Mouse (Mus musculus): ENCODE measurements at regions not wholly inside any gene's neighbourhood (a gene's known extent, or its start where the extent isn't known, plus 50 kb on each side); places are given as distances from the start of the nearest gene placed in this dataset.
"Not testable (repeated sequence)": the region's sequence is repeated elsewhere in the genome, so short reads cannot be mapped to it uniquely, and the experiment has no call there.

GRCm38 (mm10) chr16:20990524-20990923 is 163.3 kb downstream of the Teddm3 start:
- no peaks in the 10 kb centered on the region for H3K27me3 ChIP-seq (replicated peaks; ENCODE audit: control insufficient read depth, insufficient read depth, low read length)
- no peak overlapping the region for H3K4me2 ChIP-seq
- H3K4me1 ChIP-seq (replicated peaks; ENCODE audit: control insufficient read depth, insufficient read depth, low read length) = no peaks in the 10 kb centered on the region
- H3K9ac ChIP-seq (ENCODE audit: low read depth, low read length) = no peak overlapping the region
- H3K9me3 ChIP-seq (ENCODE audit: control insufficient read depth, low read length) = no peaks in the 10 kb centered on the region
- 87% methylated on average over 2 of the region's 2 CpGs for WGBS
- H3K4me3 ChIP-seq (ENCODE audit: low read depth, low read length) = no peak overlapping the region
- H3K36me3 ChIP-seq (ENCODE audit: control insufficient read depth, insufficient read depth, low read length) = no peaks in the 10 kb centered on the region
- DNase-seq (ENCODE audit: low spot score) = no peak
- no peak overlapping the region for H3K27ac ChIP-seq (ENCODE audit: low read depth, low read length)
- no peak for ATAC-seq (replicated peaks; ENCODE audit: low FRiP score)

- Histone ChIP-seq H3K36me3 (ENCODE audit: control insufficient read depth, insufficient read depth, low read length) (no peaks in the 10 kb centered on the region), H3K9ac (ENCODE audit: low read depth, low read length) (no peak overlapping the region), H3K27ac (ENCODE audit: low read depth, low read length) (no peak overlapping the region), H3K27me3 (replicated peaks; ENCODE audit: control insufficient read depth, insufficient read depth, low read length) (no peaks in the 10 kb centered on the region), H3K4me1 (replicated peaks; ENCODE audit: control insufficient read depth, insufficient read depth, low read length) (no peaks in the 10 kb centered on the region), H3K4me2 (no peak overlapping the region), H3K4me3 (ENCODE audit: low read depth, low read length) (no peak overlapping the region), H3K9me3 (ENCODE audit: control insufficient read depth, low read length) (no peaks in the 10 kb centered on the region)
- 65% methylated on average over 2 of the region's 2 CpGs for WGBS
- ATAC-seq (replicated peaks; ENCODE audit: low FRiP score) (no peak), DNase-seq (ENCODE audit: low spot score) (no peak)
Observed at GRCm38 (mm10) chr16:20975406-20975805, 178.4 kb downstream of the Teddm3 start.

- no peaks in the 10 kb centered on the region for H3K9me3 ChIP-seq (ENCODE audit: control insufficient read depth, low read length)
- no peak for DNase-seq (ENCODE audit: low spot score)
Observed at GRCm38 (mm10) chr16:20972442-20972841, 181.4 kb downstream of the Teddm3 start.

DNA sequence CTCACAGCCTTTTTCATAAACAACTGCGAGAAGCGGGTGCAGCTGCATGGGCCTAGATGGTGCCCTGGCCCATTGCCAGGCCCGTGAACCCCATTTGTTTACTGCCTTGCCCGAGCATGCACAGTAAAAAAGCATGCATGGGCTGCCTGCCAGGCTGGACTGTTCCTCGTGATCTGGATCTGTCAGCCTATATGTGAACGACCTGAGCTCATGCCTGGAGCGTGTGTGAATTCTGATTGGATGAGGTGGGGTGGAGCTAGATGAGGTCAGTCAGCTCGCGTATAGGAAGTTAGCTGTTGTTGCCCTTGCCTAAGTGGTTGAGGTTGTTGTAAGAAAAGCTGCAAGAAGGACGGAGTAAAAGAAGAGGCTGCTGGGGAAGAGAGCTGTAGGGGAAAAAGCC is 194.9 kb downstream of the Teddm3 start:
- no peaks in the 10 kb centered on the region for H3K36me3 ChIP-seq (ENCODE audit: control insufficient read depth, insufficient read depth, low read length)
- no peaks in the 10 kb centered on the region for H3K9me3 ChIP-seq (ENCODE audit: control insufficient read depth, low read length)
- no peak overlapping the region for H3K4me2 ChIP-seq
- 77% methylated on average over 10 of the region's 10 CpGs for WGBS
- no peak overlapping the region for H3K27ac ChIP-seq (ENCODE audit: low read depth, low read length)
- no peak overlapping the region for H3K9ac ChIP-seq (ENCODE audit: low read depth, low read length)
- DNase-seq (ENCODE audit: low spot score) (no peak), ATAC-seq (replicated peaks; ENCODE audit: low FRiP score) (no peak)
- H3K4me1 ChIP-seq (replicated peaks; ENCODE audit: control insufficient read depth, insufficient read depth, low read length) = no peaks in the 10 kb centered on the region
- no peak overlapping the region for H3K4me3 ChIP-seq (ENCODE audit: low read depth, low read length)
- no peaks in the 10 kb centered on the region for H3K27me3 ChIP-seq (replicated peaks; ENCODE audit: control insufficient read depth, insufficient read depth, low read length)

More at GRCm38 (mm10) chr16:20972442-20972841, 181.4 kb downstream of the Teddm3 start:
- no peak for ATAC-seq (replicated peaks; ENCODE audit: low FRiP score)
- H3K4me2 ChIP-seq = no peak overlapping the region
- H3K9ac ChIP-seq (ENCODE audit: low read depth, low read length) = no peak overlapping the region
- H3K4me3 ChIP-seq (ENCODE audit: low read depth, low read length) = no peak overlapping the region
- no peak overlapping the region for H3K27ac ChIP-seq (ENCODE audit: low read depth, low read length)
- no peaks in the 10 kb centered on the region for H3K36me3 ChIP-seq (ENCODE audit: control insufficient read depth, insufficient read depth, low read length)
- H3K27me3 ChIP-seq (replicated peaks; ENCODE audit: control insufficient read depth, insufficient read depth, low read length) = no peaks in the 10 kb centered on the region
- H3K4me1 ChIP-seq (replicated peaks; ENCODE audit: control insufficient read depth, insufficient read depth, low read length) = no peaks in the 10 kb centered on the region

DNA sequence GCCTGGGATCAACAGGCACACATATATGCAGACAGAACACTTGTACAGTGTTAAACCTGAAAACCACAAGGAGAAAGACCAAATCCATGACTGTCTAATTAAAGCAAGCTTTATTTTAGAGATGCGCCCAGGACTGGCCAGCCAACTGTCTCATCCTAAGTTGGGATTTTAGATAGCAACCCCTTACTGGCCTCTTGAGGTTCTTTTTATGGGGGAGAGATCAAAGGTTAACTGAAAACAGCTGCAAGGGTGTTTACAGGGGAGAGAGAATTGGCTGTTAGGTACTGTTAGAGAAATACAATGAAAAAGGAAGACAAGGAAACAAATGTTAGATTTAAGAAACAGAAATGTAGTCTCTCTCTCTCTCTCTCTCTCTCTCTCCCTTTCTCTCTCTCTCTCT is 202.4 kb upstream of the Thpo start:
- Histone ChIP-seq H3K4me3 (ENCODE audit: low read depth, low read length) (no peak overlapping the region), H3K4me2 (no peak overlapping the region), H3K27me3 (replicated peaks; ENCODE audit: control insufficient read depth, insufficient read depth, low read length) (no peaks in the 10 kb centered on the region), H3K9ac (ENCODE audit: low read depth, low read length) (no peak overlapping the region), H3K9me3 (ENCODE audit: control insufficient read depth, low read length) (no peaks in the 10 kb centered on the region), H3K4me1 (replicated peaks; ENCODE audit: control insufficient read depth, insufficient read depth, low read length) (no peaks in the 10 kb centered on the region), H3K27ac (ENCODE audit: low read depth, low read length) (no peak overlapping the region), H3K36me3 (ENCODE audit: control insufficient read depth, insufficient read depth, low read length) (no peaks in the 10 kb centered on the region)
- no peak for ATAC-seq (replicated peaks; ENCODE audit: low FRiP score)
- no peak for DNase-seq (ENCODE audit: low spot score)
- WGBS = 73% methylated on average over 1 of the region's 1 CpGs

- not testable (repeated sequence) for H3K9me3 ChIP-seq (ENCODE audit: control insufficient read depth, low read length); ATAC-seq (replicated peaks; ENCODE audit: low FRiP score); H3K4me1 ChIP-seq (replicated peaks; ENCODE audit: control insufficient read depth, insufficient read depth, low read length); H3K4me2 ChIP-seq; H3K27ac ChIP-seq (ENCODE audit: low read depth, low read length); DNase-seq (ENCODE audit: low spot score); H3K9ac ChIP-seq (ENCODE audit: low read depth, low read length); H3K4me3 ChIP-seq (ENCODE audit: low read depth, low read length); H3K27me3 ChIP-seq (replicated peaks; ENCODE audit: control insufficient read depth, insufficient read depth, low read length); H3K36me3 ChIP-seq (ENCODE audit: control insufficient read depth, insufficient read depth, low read length)
Observed at GRCm38 (mm10) chr16:20934846-20935245, 200.5 kb upstream of the Thpo start.

GRCm38 (mm10) chr16:20930003-20930402 is 195.7 kb upstream of the Thpo start:
- H3K4me2 ChIP-seq; H3K27me3 ChIP-seq (replicated peaks; ENCODE audit: control insufficient read depth, insufficient read depth, low read length); H3K4me1 ChIP-seq (replicated peaks; ENCODE audit: control insufficient read depth, insufficient read depth, low read length); H3K4me3 ChIP-seq (ENCODE audit: low read depth, low read length); ATAC-seq (replicated peaks; ENCODE audit: low FRiP score); H3K9ac ChIP-seq (ENCODE audit: low read depth, low read length); H3K36me3 ChIP-seq (ENCODE audit: control insufficient read depth, insufficient read depth, low read length); H3K27ac ChIP-seq (ENCODE audit: low read depth, low read length); DNase-seq (ENCODE audit: low spot score); H3K9me3 ChIP-seq (ENCODE audit: control insufficient read depth, low read length): not testable (repeated sequence)
- WGBS = 49% methylated on average over 5 of the region's 5 CpGs

- not testable (repeated sequence) for H3K4me1 ChIP-seq (replicated peaks; ENCODE audit: control insufficient read depth, insufficient read depth, low read length); H3K4me3 ChIP-seq (ENCODE audit: low read depth, low read length); DNase-seq (ENCODE audit: low spot score); H3K9ac ChIP-seq (ENCODE audit: low read depth, low read length); H3K27ac ChIP-seq (ENCODE audit: low read depth, low read length); H3K4me2 ChIP-seq; H3K36me3 ChIP-seq (ENCODE audit: control insufficient read depth, insufficient read depth, low read length); H3K27me3 ChIP-seq (replicated peaks; ENCODE audit: control insufficient read depth, insufficient read depth, low read length); H3K9me3 ChIP-seq (ENCODE audit: control insufficient read depth, low read length); ATAC-seq (replicated peaks; ENCODE audit: low FRiP score)
Observed at GRCm38 (mm10) chr16:20925776-20926175, 191.5 kb upstream of the Thpo start.

- 64% methylated on average over 3 of the region's 3 CpGs for whole genome bisulfite sequencing
Observed at GRCm38 (mm10) chr16:20910864-20911263, 176.6 kb upstream of the Thpo start.

More at GRCm38 (mm10) chr16:20910864-20911263, 176.6 kb upstream of the Thpo start:
- H3K4me2 ChIP-seq; H3K27me3 ChIP-seq (replicated peaks; ENCODE audit: control insufficient read depth, insufficient read depth, low read length); H3K4me3 ChIP-seq (ENCODE audit: low read depth, low read length); H3K27ac ChIP-seq (ENCODE audit: low read depth, low read length); DNase-seq (ENCODE audit: low spot score); ATAC-seq (replicated peaks; ENCODE audit: low FRiP score); H3K36me3 ChIP-seq (ENCODE audit: control insufficient read depth, insufficient read depth, low read length); H3K9me3 ChIP-seq (ENCODE audit: control insufficient read depth, low read length); H3K9ac ChIP-seq (ENCODE audit: low read depth, low read length); H3K4me1 ChIP-seq (replicated peaks; ENCODE audit: control insufficient read depth, insufficient read depth, low read length): not testable (repeated sequence)

All from liver, embryonic 11.5 days (tissue).